ENCODE assay signal across 17 mouse cellular contexts in the genomic region with DNA sequence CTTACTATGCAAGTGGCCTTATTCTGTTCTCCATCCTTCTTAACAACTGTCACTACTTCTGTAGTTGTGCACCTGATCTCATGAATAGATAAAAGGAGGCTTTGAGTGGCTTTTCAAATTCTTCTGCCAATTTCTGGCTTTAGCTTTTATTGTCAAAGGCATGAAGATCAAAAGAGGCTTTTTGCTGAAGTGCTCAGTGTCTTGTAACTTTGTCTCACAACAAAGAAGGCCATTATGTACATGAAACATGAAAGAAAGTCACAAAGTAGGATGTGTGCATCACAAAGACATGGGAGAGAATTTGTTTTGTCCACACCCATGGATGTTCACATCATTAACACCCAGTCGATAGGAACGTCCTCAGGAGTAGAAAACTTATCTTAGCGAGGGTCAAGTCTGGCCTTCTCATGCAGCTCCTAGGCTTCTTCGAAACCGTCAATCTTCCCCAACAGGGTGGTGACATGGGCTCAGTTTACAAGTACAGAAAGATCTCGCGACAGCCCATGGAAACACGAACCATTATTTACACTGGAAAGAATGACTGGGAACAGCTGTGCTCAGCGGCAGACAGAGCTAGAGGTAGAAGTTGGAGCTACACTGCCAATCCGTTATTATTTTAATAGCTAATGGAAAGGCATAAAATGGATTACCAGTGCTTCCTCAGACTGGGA.
DNase-seq lines count a peak whose midpoint lies in the region; ATAC-seq and TF ChIP-seq lines count a peak whose summit lies in the region.
"Had no signal": no experiment of that assay in that cellular context is flagged by ENCODE, and none has a peak within 500 bp of the region (broad histone marks: within the 10 kb centered on the region; RNA-seq: fewer than 3 reads in every experiment).

No protein-coding gene starts in this region.

- H3K9ac ChIP-seq in lung, embryonic 16.5 days (ENCODE audit: low read length): no peak overlapping the region
- no peak overlapping the region for H3K9ac ChIP-seq in midbrain, embryonic 13.5 days (replicated peaks)
- H3K9ac ChIP-seq: heart, embryonic 15.5 days; hindbrain, embryonic 13.5 days; midbrain, embryonic 12.5 days had no signal

- H3K27me3 ChIP-seq in lung, embryonic 16.5 days (ENCODE audit: control insufficient read depth, insufficient read depth, low read depth, low read length): no peaks in the 10 kb centered on the region; the same call in 1 of the 2 replicates
- no peaks in the 10 kb centered on the region for H3K27me3 ChIP-seq in embryonic facial prominence, embryonic 10.5 days (replicated peaks; ENCODE audit: low read depth, poor library complexity, severe bottlenecking)
- no peaks in the 10 kb centered on the region for H3K27me3 ChIP-seq in myocyte (ENCODE audit: control insufficient read depth, insufficient read depth, insufficient read length)
- no peaks in the 10 kb centered on the region for H3K27me3 ChIP-seq in midbrain, embryonic 13.5 days
- H3K27me3 ChIP-seq in midbrain, embryonic 10.5 days (ENCODE audit: low read depth, poor library complexity, severe bottlenecking): no peaks in the 10 kb centered on the region; the same call in 1 of the 2 replicates
- H3K27me3 ChIP-seq: heart, embryonic 15.5 days; hindbrain, embryonic 13.5 days; midbrain, embryonic 12.5 days had no signal

- H3K4me1 ChIP-seq in lung, embryonic 16.5 days (replicated peaks; ENCODE audit: control insufficient read depth, insufficient read depth, low read length): peaks cover 3% of the 10 kb centered on the region; the same call in 1 of the 2 replicates
- H3K4me1 ChIP-seq in lung, adult 2 months (ENCODE audit: control insufficient read depth, insufficient read depth, low read length): peaks cover 3% of the 10 kb centered on the region; the same call in 1 of the 2 replicates
- H3K4me1 ChIP-seq in embryonic facial prominence, embryonic 10.5 days: peaks cover 16% of the 10 kb centered on the region
- H3K4me1 ChIP-seq in midbrain, embryonic 13.5 days (replicated peaks): 0 out of 2 replicates have a peak, but pooled peaks cover 4% of the 10 kb centered on the region
- H3K4me1 ChIP-seq in midbrain, embryonic 10.5 days: peaks cover 8% of the 10 kb centered on the region
- H3K4me1 ChIP-seq: heart, embryonic 15.5 days had no signal

- no peaks in the 10 kb centered on the region for H3K79me2 ChIP-seq in myocyte (ENCODE audit: control insufficient read depth, insufficient read depth)

- TF ChIP-seq CTCF in lung, adult 2 months (IDR thresholded peaks at IDR 0.05; ENCODE audit: insufficient read depth, low read length): no peak

- H3K4me3 ChIP-seq in lung, embryonic 16.5 days (ENCODE audit: low read length): no peak overlapping the region
- H3K4me3 ChIP-seq in lung, adult 2 months (replicated peaks; ENCODE audit: extremely low read depth, low read depth, low read length): no peak overlapping the region
- no peak overlapping the region for H3K4me3 ChIP-seq in embryonic facial prominence, embryonic 10.5 days
- no peak overlapping the region for H3K4me3 ChIP-seq in myocyte
- H3K4me3 ChIP-seq in midbrain, embryonic 13.5 days (replicated peaks): no peak overlapping the region
- no peak overlapping the region for H3K4me3 ChIP-seq in midbrain, embryonic 10.5 days
- H3K4me3 ChIP-seq: heart, embryonic 15.5 days; hindbrain, embryonic 13.5 days; midbrain, embryonic 12.5 days had no signal

- no peaks in the 10 kb centered on the region for H3K36me3 ChIP-seq in lung, embryonic 16.5 days (ENCODE audit: control insufficient read depth, insufficient read depth, low read length)
- 0 out of 2 replicates have a peak, but pooled peaks cover 3% of the 10 kb centered on the region for H3K36me3 ChIP-seq in embryonic facial prominence, embryonic 10.5 days (replicated peaks)
- H3K36me3 ChIP-seq in myocyte (ENCODE audit: control insufficient read depth, insufficient read depth): no peaks in the 10 kb centered on the region
- H3K36me3 ChIP-seq in midbrain, embryonic 13.5 days: no peaks in the 10 kb centered on the region
- no peaks in the 10 kb centered on the region for H3K36me3 ChIP-seq in midbrain, embryonic 10.5 days
- H3K36me3 ChIP-seq: heart, embryonic 15.5 days; hindbrain, embryonic 13.5 days; midbrain, embryonic 12.5 days had no signal

- no peak overlapping the region for H3K4me2 ChIP-seq in lung, embryonic 16.5 days (ENCODE audit: low read depth, low read length)
- H3K4me2 ChIP-seq in myocyte (ENCODE audit: low read depth): no peak overlapping the region
- no peak overlapping the region for H3K4me2 ChIP-seq in midbrain, embryonic 13.5 days (replicated peaks)
- H3K4me2 ChIP-seq: heart, embryonic 15.5 days; hindbrain, embryonic 13.5 days; midbrain, embryonic 12.5 days had no signal

- ATAC-seq in lung, embryonic 16.5 days (ENCODE audit: low read depth): peak; percentile 54; the same call in 1 of the 2 replicates
- ATAC-seq in midbrain, embryonic 13.5 days: no peak
- ATAC-seq: forebrain, embryonic 14.5 days; lung, postnatal 0 days had no signal

- no peak overlapping the region for H3K27ac ChIP-seq in lung, embryonic 16.5 days (ENCODE audit: low read length)
- no peak overlapping the region for H3K27ac ChIP-seq in embryonic facial prominence, embryonic 10.5 days (replicated peaks)
- no peak overlapping the region for H3K27ac ChIP-seq in midbrain, embryonic 13.5 days
- H3K27ac ChIP-seq in midbrain, embryonic 10.5 days (replicated peaks): no peak overlapping the region
- H3K27ac ChIP-seq: heart, embryonic 15.5 days; hindbrain, embryonic 13.5 days; midbrain, embryonic 12.5 days had no signal

- no peak overlapping the region for H3ac ChIP-seq in myocyte (ENCODE audit: control insufficient read depth, insufficient read length)

- TF ChIP-seq POLR2A in lung, adult 2 months (IDR thresholded peaks at IDR 0.05; ENCODE audit: borderline replicate concordance, extremely low read depth, low read depth, low read length): no peak
- no peak for TF ChIP-seq POLR2A in myocyte (IDR thresholded peaks at IDR 0.05; ENCODE audit: insufficient read length, low read depth)

- no peaks in the 10 kb centered on the region for H3K9me3 ChIP-seq in lung, embryonic 16.5 days (ENCODE audit: control insufficient read depth, low read length)
- no peaks in the 10 kb centered on the region for H3K9me3 ChIP-seq in embryonic facial prominence, embryonic 10.5 days
- no peaks in the 10 kb centered on the region; the same call in 1 of the 2 replicates for H3K9me3 ChIP-seq in midbrain, embryonic 13.5 days
- H3K9me3 ChIP-seq in midbrain, embryonic 10.5 days (replicated peaks): peaks cover 7% of the 10 kb centered on the region
- H3K9me3 ChIP-seq: heart, embryonic 15.5 days; hindbrain, embryonic 13.5 days had no signal

- DNase-seq in gastrocnemius, adult 8-10 months (ENCODE audit: low spot score in 2 of 2): peak; percentile 40 to 51
- no peak for DNase-seq in gastrocnemius, postnatal 4 days (ENCODE audit: low spot score in 2 of 2)
- DNase-seq in lung, adult 2 months: no peak
- peak; percentile 35 for DNase-seq in embryonic facial prominence, embryonic 10.5 days (ENCODE audit: low spot score)
- DNase-seq in midbrain, embryonic 10.5 days (ENCODE audit: low spot score): no peak
- DNase-seq: cerebellum, postnatal 25 days; kidney, adult 11 months; layer of hippocampus, adult 9-11 months; left cerebral cortex, postnatal 4 days had no signal

- WGBS in lung, embryonic 16.5 days: 25% methylated on average over 10 of the region's 10 CpGs
- WGBS in lung, adult 2 months: 51% methylated on average over 10 of the region's 10 CpGs
- 39% methylated on average over 10 of the region's 10 CpGs for WGBS in embryonic facial prominence, embryonic 10.5 days
- WGBS in midbrain, embryonic 13.5 days: 55% methylated on average over 10 of the region's 10 CpGs
- WGBS in midbrain, embryonic 10.5 days: 66% methylated on average over 10 of the region's 10 CpGs

TF ChIP-seq in myocyte, 11 proteins besides CTCF, POLR2A, EP300 and RAD21:
- TF ChIP-seq MYOG (IDR thresholded peaks at IDR 0.05; ENCODE audit: control insufficient read depth in 1 of 3, insufficient read depth in 1 of 3, insufficient read length in 2 of 3, low read depth in 2 of 3) (peak in 1 of 3 experiments; percentile 16), TCF12 (IDR thresholded peaks at IDR 0.05; ENCODE audit: insufficient read depth, poor library complexity, severe bottlenecking) (no peak), USF1 (IDR thresholded peaks at IDR 0.05; ENCODE audit: low read depth) (no peak), MYOD1 (IDR thresholded peaks at IDR 0.05; ENCODE audit: control insufficient read depth in 1 of 3, insufficient read length in 2 of 3, low read depth in 2 of 3) (peak; percentile 8 to 69 (median 59)), POLR2AphosphoS2 (IDR thresholded peaks at IDR 0.05; ENCODE audit: insufficient read length, low read depth) (no peak), REST (IDR thresholded peaks at IDR 0.05; ENCODE audit: insufficient read depth, insufficient read length) (no peak), TCF3 (IDR thresholded peaks at IDR 0.05; ENCODE audit: insufficient read length, low read depth) (no peak), E2F4 (IDR thresholded peaks at IDR 0.05; ENCODE audit: insufficient read depth) (no peak)
TF ChIP-seq in myocyte: peak in this region for 2.

Comparison
In these comparisons a context has a peak if more than half of its experiments do, and no peak if none do; other contexts are left out.
1. DNase-seq: peak in gastrocnemius, adult 8-10 months (2 of 2) and embryonic facial prominence, embryonic 10.5 days (single experiment); none in gastrocnemius, postnatal 4 days (0 of 2), lung, adult 2 months (single experiment) and midbrain, embryonic 10.5 days (single experiment).